Mouse (Mus musculus) hindbrain, embryonic 11.5 days (tissue): ENCODE measurements at regions not wholly inside any gene's neighbourhood (a gene's known extent, or its start where the extent isn't known, plus 50 kb on each side); places are given as distances from the start of the nearest gene placed in this dataset.

Experiments
- ATAC-seq: fragments of 200-750 bp; cut with Nextera tagmentation; 2 replicates; pipeline ENCODE4 v1.8.0; 2017; ENCODE audit warnings: mild to moderate bottlenecking, moderate TSS enrichment, moderate library complexity; ENCODE audit not compliant: low FRiP score
- DNase-seq: peaks from one replicate; pipeline ENCODE4 v3.0.0-alpha.2; 2015; ENCODE audit warnings: low spot score
- H3K27ac ChIP-seq: fragments of 300-500 bp; sonication (generic); 2 replicates; pipeline ENCODE4 v1.5.1; 2014; ENCODE audit warnings: mild to moderate bottlenecking, low read depth, low read length
- H3K27me3 ChIP-seq: fragments of 300-500 bp; sonication (generic); 2 replicates; pipeline ENCODE4 v1.6.1; 2014; ENCODE audit warnings: mild to moderate bottlenecking, low read length, moderate library complexity, mixed read lengths; ENCODE audit not compliant: control insufficient read depth, insufficient read depth
- H3K36me3 ChIP-seq: fragments of 300-500 bp; sonication (generic); 2 replicates; pipeline ENCODE4 v1.6.1; 2014; ENCODE audit warnings: mild to moderate bottlenecking, low read length, moderate library complexity, mixed read lengths; ENCODE audit not compliant: control insufficient read depth, insufficient read depth
- H3K4me1 ChIP-seq: fragments of 300-500 bp; sonication (generic); replicated peaks from 2 replicates; pipeline ENCODE4 v1.6.1; 2014; ENCODE audit warnings: low read length, mixed read lengths; ENCODE audit not compliant: control insufficient read depth, insufficient read depth
- H3K4me2 ChIP-seq: fragments of 300-500 bp; sonication (generic); replicated peaks from 2 replicates; pipeline ENCODE4 v1.6.1; 2014; ENCODE audit warnings: mild to moderate bottlenecking, low read depth, low read length
- H3K4me3 ChIP-seq: fragments of 300-500 bp; sonication (generic); 2 replicates; pipeline ENCODE4 v1.5.1; 2014; ENCODE audit warnings: low read depth, low read length
- H3K9ac ChIP-seq: fragments of 300-500 bp; sonication (generic); 2 replicates; pipeline ENCODE4 v1.6.1; 2014; ENCODE audit warnings: low read depth, low read length
- H3K9me3 ChIP-seq: fragments of 300-500 bp; sonication (generic); 2 replicates; pipeline ENCODE4 v1.6.1; 2016; ENCODE audit warnings: low read length; ENCODE audit not compliant: control insufficient read depth
- WGBS: fragments of 180-500 bp; shearing (Covaris S2); extraction: QIAGEN DNeasy Blood & Tissue Kit; methylation state at CpG from one replicate; pipeline ENCODE4 v1.1.7; 2014; 5-methylcytosine and 5-hydroxymethylcytosine counted together

GRCm38 (mm10) chr4:125413833-125414719 lies 76.4 kb upstream of the Grik3 start:
- Histone ChIP-seq H3K4me1 (no peaks in the 10 kb centered on the region), H3K4me2 (no peak overlapping the region), H3K27me3 (no peaks in the 10 kb centered on the region), H3K4me3 (no peak overlapping the region), H3K27ac (no peak overlapping the region), H3K9me3 (no peaks in the 10 kb centered on the region), H3K9ac (no peak overlapping the region), H3K36me3 (no peaks in the 10 kb centered on the region)
- DNase-seq (peak; percentile 41), ATAC-seq (peak; percentile 68)
- WGBS, result 83% methylated on average over 7 of the region's 7 CpGs

- Histone ChIP-seq H3K36me3 (no peaks in the 10 kb centered on the region), H3K4me3 (no peak overlapping the region), H3K4me2 (no peak overlapping the region), H3K27ac (no peak overlapping the region), H3K27me3 (no peaks in the 10 kb centered on the region), H3K9me3 (no peaks in the 10 kb centered on the region), H3K4me1 (peaks cover 7% of the 10 kb centered on the region), H3K9ac (no peak overlapping the region)
- WGBS, result 38% methylated on average over 8 of the region's 8 CpGs
- ATAC-seq (peak; percentile 28; the same call in 1 of the 2 replicates), DNase-seq (no peak)
Observed at GRCm38 (mm10) chr4:125410736-125411441, 79.6 kb upstream of the Grik3 start.

- 88% methylated on average over 13 of the region's 13 CpGs for WGBS
- no peaks in the 10 kb centered on the region for H3K4me1 ChIP-seq
- no peaks in the 10 kb centered on the region for H3K9me3 ChIP-seq
- no peaks in the 10 kb centered on the region for H3K27me3 ChIP-seq
- ATAC-seq (no peak), DNase-seq (no peak)
- no peak overlapping the region for H3K4me2 ChIP-seq
- no peaks in the 10 kb centered on the region for H3K36me3 ChIP-seq
- no peak overlapping the region for H3K27ac ChIP-seq
- H3K9ac ChIP-seq, result no peak overlapping the region
- H3K4me3 ChIP-seq, result no peak overlapping the region
Observed at GRCm38 (mm10) chr4:125399376-125400112, 91.0 kb upstream of the Grik3 start.

- Histone ChIP-seq H3K9ac (no peak overlapping the region), H3K4me1 (no peaks in the 10 kb centered on the region), H3K27me3 (no peaks in the 10 kb centered on the region), H3K9me3 (no peaks in the 10 kb centered on the region), H3K27ac (no peak overlapping the region), H3K4me2 (no peak overlapping the region), H3K4me3 (no peak overlapping the region), H3K36me3 (no peaks in the 10 kb centered on the region)
- ATAC-seq (no peak), DNase-seq (no peak)
- 66% methylated on average over 12 of the region's 12 CpGs for WGBS
Observed at GRCm38 (mm10) chr4:125397007-125397461, 93.5 kb upstream of the Grik3 start.

GRCm38 (mm10) chr4:125391269-125391668 lies 99.2 kb upstream of the Grik3 start:
- H3K36me3 ChIP-seq, result no peaks in the 10 kb centered on the region
- no peak overlapping the region for H3K4me2 ChIP-seq
- H3K9me3 ChIP-seq, result no peaks in the 10 kb centered on the region
- no peaks in the 10 kb centered on the region for H3K27me3 ChIP-seq
- no peaks in the 10 kb centered on the region for H3K4me1 ChIP-seq
- WGBS, result 68% methylated on average over 6 of the region's 6 CpGs
- ATAC-seq (no peak), DNase-seq (no peak)
- H3K4me3 ChIP-seq, result no peak overlapping the region
- H3K9ac ChIP-seq, result no peak overlapping the region
- H3K27ac ChIP-seq, result no peak overlapping the region

GRCm38 (mm10) chr4:125385811-125386210 lies 104.7 kb upstream of the Grik3 start:
- 71% methylated on average over 4 of the region's 4 CpGs for WGBS
- DNase-seq, result no peak
- no peaks in the 10 kb centered on the region for H3K4me1 ChIP-seq
- ATAC-seq, result no peak
- H3K4me2 ChIP-seq, result no peak overlapping the region
- no peak overlapping the region for H3K4me3 ChIP-seq
- no peaks in the 10 kb centered on the region for H3K36me3 ChIP-seq
- no peak overlapping the region for H3K27ac ChIP-seq
- no peaks in the 10 kb centered on the region for H3K9me3 ChIP-seq
- H3K9ac ChIP-seq, result no peak overlapping the region
- H3K27me3 ChIP-seq, result no peaks in the 10 kb centered on the region

GRCm38 (mm10) chr4:125364011-125364410 lies 126.5 kb upstream of the Grik3 start:
- H3K9ac ChIP-seq, result no peak overlapping the region
- H3K4me3 ChIP-seq, result no peak overlapping the region
- no peak for DNase-seq
- no peaks in the 10 kb centered on the region for H3K27me3 ChIP-seq
- H3K4me1 ChIP-seq, result no peaks in the 10 kb centered on the region
- H3K36me3 ChIP-seq, result no peaks in the 10 kb centered on the region
- H3K4me2 ChIP-seq, result no peak overlapping the region
- H3K27ac ChIP-seq, result no peak overlapping the region
- WGBS, result 59% methylated on average over 9 of the region's 9 CpGs
- ATAC-seq, result no peak
- H3K9me3 ChIP-seq, result no peaks in the 10 kb centered on the region

- WGBS, result 66% methylated on average over 18 of the region's 18 CpGs
- Histone ChIP-seq H3K27ac (no peak overlapping the region), H3K9ac (no peak overlapping the region), H3K4me1 (no peaks in the 10 kb centered on the region), H3K36me3 (no peaks in the 10 kb centered on the region), H3K4me2 (no peak overlapping the region), H3K4me3 (no peak overlapping the region), H3K27me3 (no peaks in the 10 kb centered on the region), H3K9me3 (no peaks in the 10 kb centered on the region)
- no peak for ATAC-seq
- no peak for DNase-seq
Observed at GRCm38 (mm10) chr4:125361611-125362520, 128.6 kb upstream of the Grik3 start.
